In genomic region chr1:191717141-191717540, GRCm38 (mm10) we compare ENCODE assay signal across 8 mouse cellular contexts. TPM values are rescaled to one million over a fixed set of nuclear protein-coding genes. Genes with fewer than 3 reads are reported as not detected.
DNase-seq lines count a peak whose midpoint lies in the region; ATAC-seq and TF ChIP-seq lines count a peak whose summit lies in the region.

No protein-coding gene starts in this region.

- no peak for ATAC-seq in megakaryocyte-erythroid progenitor cell, adult 5-6 weeks (replicated peaks; ENCODE audit: low FRiP score, low TSS enrichment, poor library complexity, severe bottlenecking)
- no peak for ATAC-seq in inflammation-experienced regulatory T-cells, adult 6 months

- no peaks in the 10 kb centered on the region for H3K4me1 ChIP-seq in brown adipose tissue, adult 24 weeks (ENCODE audit: control insufficient read depth, insufficient read depth, insufficient read length, low read length)

- H3K4me3 ChIP-seq in layer of hippocampus, adult 2 months, result no peak overlapping the region
- H3K4me3 ChIP-seq in brown adipose tissue, adult 24 weeks (ENCODE audit: insufficient read depth, low read depth, low read length), result peak overlapping the region; percentile 76

- peak overlapping the region; percentile 69; the same call in 1 of the 2 replicates for H3K27ac ChIP-seq in layer of hippocampus, adult 2 months
- peak overlapping the region; percentile 56 for H3K27ac ChIP-seq in brown adipose tissue, adult 24 weeks (replicated peaks; ENCODE audit: low read depth, low read length)

- no peak for DNase-seq in layer of hippocampus, adult 2 months (ENCODE audit: low spot score in 2 of 2)
- DNase-seq in layer of hippocampus, postnatal 10 days (ENCODE audit: low spot score in 2 of 2), result no peak
- DNase-seq in induced T-regulatory cell, adult 2 months (ENCODE audit: low read depth), result peak; percentile 45
- DNase-seq in naive thymus-derived CD4-positive, alpha-beta T cell, adult 2 months (ENCODE audit: low read depth), result peak; percentile 44
- DNase-seq in right cerebral cortex, postnatal 10 days (ENCODE audit: low spot score in 2 of 2), result no peak

- no peak for TF ChIP-seq CTCF in layer of hippocampus, adult 2 months (conservative IDR thresholded peaks at IDR 0.05)

RNA-seq across cellular contexts. Expression of gene Lpgat1, which starts 0.5 kb away (rescaled TPM):
- total RNA-seq in layer of hippocampus, adult 2 months (2021), result 100 to 1,000 TPM; 128 to 129 TPM
- 10 to 100 TPM; 88.3 to 91.1 TPM for total RNA-seq in layer of hippocampus, postnatal 10 days (2021)
- 34.1 and 40.5 TPM in 2 replicates for polyA plus RNA-seq in brown adipose tissue, adult 24 weeks (2012; ENCODE audit: insufficient read depth, insufficient read length, missing spikeins)
- 1.7 and 2.1 TPM in 2 replicates for total RNA-seq in megakaryocyte-erythroid progenitor cell, adult 5-6 weeks (2014; fragmentation: Nextera tagmentation)
- 2.5 and 9.9 TPM in 2 replicates for total RNA-seq in megakaryocyte-erythroid progenitor cell, adult 5-6 weeks (2017)
- polyA plus RNA-seq in inflammation-experienced regulatory T-cells, adult 6 months (2017; shearing (Covaris generic)), result 1 to 10 TPM; 7.2 to 8.7 (median 8.3) TPM

Comparison
In these comparisons a context has a peak if more than half of its experiments do, and no peak if none do; other contexts are left out.
1. DNase-seq: peak in induced T-regulatory cell, adult 2 months (single experiment) and naive thymus-derived CD4-positive, alpha-beta T cell, adult 2 months (single experiment); none in layer of hippocampus, adult 2 months (0 of 2), layer of hippocampus, postnatal 10 days (0 of 2) and right cerebral cortex, postnatal 10 days (0 of 2).
2. RNA of gene Lpgat1, which starts 0.5 kb away (total RNA-seq): 128 to 129 TPM in layer of hippocampus, adult 2 months and 88.3 to 91.1 TPM in layer of hippocampus, postnatal 10 days; 1.7 to 9.9 TPM in megakaryocyte-erythroid progenitor cell, adult 5-6 weeks; every median in the first group is over 4 times any median in the second.